Mouse (Mus musculus) heart, embryonic 14.5 days (tissue): ENCODE data around the gene Zfyve28. TPM values are rescaled to one million over a fixed set of nuclear protein-coding genes. Genes with fewer than 3 reads are reported as not detected.

Experiments used
- ATAC-seq: fragments of 200-750 bp; cut with Nextera tagmentation; 2 replicates; pipeline ENCODE4 v1.8.0; 2017; ENCODE audit warnings: low read depth, moderate TSS enrichment; ENCODE audit not compliant: insufficient number of reproducible peaks, insufficient read depth, low FRiP score
- H3K27ac ChIP-seq, 2 experiments: fragments of 200-500 bp in 1 of 2; fragments of 300-500 bp in 1 of 2; sonication (generic) in 1 of 2; replicated peaks in 1 of 2; 2 replicates each; pipeline ENCODE4 v1.5.1; 2012 to 2014; ENCODE audit warnings: low read depth in 2 of 2, low read length in 2 of 2, control low read depth in 1 of 2, mild to moderate bottlenecking in 1 of 2, mixed read lengths in 1 of 2; ENCODE audit not compliant: control insufficient read depth in 1 of 2, insufficient read depth in 1 of 2
- H3K27me3 ChIP-seq: fragments of 300-500 bp; sonication (generic); 2 replicates; pipeline ENCODE4 v1.6.1; 2014; ENCODE audit warnings: mild to moderate bottlenecking, low read length, control low read depth; ENCODE audit not compliant: control insufficient read depth, insufficient read depth
- H3K36me3 ChIP-seq: fragments of 300-500 bp; sonication (generic); 2 replicates; pipeline ENCODE4 v1.6.1; 2014; ENCODE audit warnings: mild to moderate bottlenecking, control low read depth, low read length, mixed read lengths; ENCODE audit not compliant: control insufficient read depth, insufficient read depth
- H3K4me1 ChIP-seq, 2 experiments: fragments of 200-500 bp in 1 of 2; fragments of 300-500 bp in 1 of 2; sonication (generic) in 1 of 2; 2 replicates each; pipeline ENCODE4 v1.6.1; 2012 to 2014; ENCODE audit warnings: low read length in 2 of 2, control low read depth in 1 of 2, mixed read lengths in 1 of 2; ENCODE audit not compliant: control insufficient read depth in 2 of 2, insufficient read depth in 2 of 2
- H3K4me2 ChIP-seq: fragments of 300-500 bp; sonication (generic); 2 replicates; pipeline ENCODE4 v1.6.1; 2014; ENCODE audit warnings: mild to moderate bottlenecking, low read length
- H3K4me3 ChIP-seq, 2 experiments: fragments of 200-500 bp in 1 of 2; fragments of 300-500 bp in 1 of 2; sonication (generic) in 1 of 2; 2 replicates each; pipeline ENCODE4 v1.5.1; 2012 to 2014; ENCODE audit warnings: low read length in 2 of 2, mild to moderate bottlenecking in 2 of 2, control low read depth in 1 of 2, low read depth in 1 of 2, moderate library complexity in 1 of 2; ENCODE audit not compliant: control insufficient read depth in 1 of 2, insufficient read depth in 1 of 2
- H3K9ac ChIP-seq: fragments of 300-500 bp; sonication (generic); 2 replicates; pipeline ENCODE4 v1.6.1; 2014; ENCODE audit warnings: mild to moderate bottlenecking, low read length
- H3K9me3 ChIP-seq: fragments of 300-500 bp; sonication (generic); 2 replicates; pipeline ENCODE4 v1.6.1; 2016; ENCODE audit warnings: low read length, control low read depth; ENCODE audit not compliant: control insufficient read depth
- WGBS: fragments of 180-500 bp; shearing (Covaris S2); extraction: QIAGEN DNeasy Blood & Tissue Kit; methylation state at CpG from one replicate; pipeline ENCODE4 v1.1.7; 2014; 5-methylcytosine and 5-hydroxymethylcytosine counted together
- polyA plus RNA-seq: library from polyadenylated mRNA; unstranded; fragments of >200 nt; fragmentation: Nextera tagmentation; extraction: Ambion mirVana; gene quantifications from 2 replicates; pipeline ENCODE4 v1.2.1, GENCODE M21; 2014

Gene Zfyve28
- polyA plus RNA-seq, 1 experiment from 2014 or later, result 0.42 TPM

GRCm38 (mm10) chr5:34298937-34299535 lies 10.8 kb upstream of the Zfyve28 start:
- H3K4me2 ChIP-seq, result no peak overlapping the region
- peaks cover 12% of the 10 kb centered on the region in 2 experiments; a peak in 3 of 4 replicates for H3K4me1 ChIP-seq
- no peak overlapping the region for H3K4me3 ChIP-seq
- no peak overlapping the region for H3K27ac ChIP-seq
- H3K9ac ChIP-seq, result no peak overlapping the region
- ATAC-seq, result no peak
- no peaks in the 10 kb centered on the region for H3K27me3 ChIP-seq
- no peaks in the 10 kb centered on the region for H3K36me3 ChIP-seq
- no peaks in the 10 kb centered on the region for H3K9me3 ChIP-seq
- 82% methylated on average over 10 of the region's 10 CpGs for WGBS

GRCm38 (mm10) chr5:34298061-34298460 lies 9.8 kb upstream of the Zfyve28 start:
- Histone ChIP-seq H3K36me3 (no peaks in the 10 kb centered on the region), H3K27me3 (no peaks in the 10 kb centered on the region), H3K4me1 (peaks cover 12 to 14% of the 10 kb centered on the region in 2 experiments; a peak in 3 of 4 replicates), H3K4me2 (no peak overlapping the region), H3K9me3 (no peaks in the 10 kb centered on the region), H3K4me3 (no peak overlapping the region), H3K9ac (no peak overlapping the region), H3K27ac (no peak overlapping the region)
- ATAC-seq, result no peak
- WGBS, result 38% methylated on average over 4 of the region's 4 CpGs

GRCm38 (mm10) chr5:34295141-34295540 lies 6.9 kb upstream of the Zfyve28 start:
- Histone ChIP-seq H3K9me3 (no peaks in the 10 kb centered on the region), H3K27ac (no peak overlapping the region), H3K27me3 (peaks cover 11% of the 10 kb centered on the region), H3K4me3 (no peak overlapping the region), H3K9ac (no peak overlapping the region), H3K4me1 (peaks cover 12 to 14% of the 10 kb centered on the region in 2 experiments; a peak in 3 of 4 replicates), H3K4me2 (no peak overlapping the region), H3K36me3 (no peaks in the 10 kb centered on the region)
- 72% methylated on average over 2 of the region's 2 CpGs for WGBS
- no peak for ATAC-seq

- Histone ChIP-seq H3K27me3 (peaks cover 16% of the 10 kb centered on the region), H3K27ac (no peak overlapping the region), H3K36me3 (no peaks in the 10 kb centered on the region), H3K9ac (no peak overlapping the region), H3K4me3 (no peak overlapping the region), H3K4me1 (peaks cover 12 to 14% of the 10 kb centered on the region in 2 experiments; a peak in 3 of 4 replicates), H3K9me3 (no peaks in the 10 kb centered on the region), H3K4me2 (no peak overlapping the region)
- peak; percentile 18; the same call in 1 of the 2 replicates for ATAC-seq
- WGBS, result 13% methylated on average over 2 of the region's 2 CpGs
Measured at GRCm38 (mm10) chr5:34294696-34295095, 6.4 kb upstream of the Zfyve28 start.

GRCm38 (mm10) chr5:34293363-34293762 lies 5.1 kb upstream of the Zfyve28 start:
- no peak for ATAC-seq
- Histone ChIP-seq H3K4me1 (peaks cover 12 to 14% of the 10 kb centered on the region in 2 experiments; a peak in 3 of 4 replicates), H3K9ac (no peak overlapping the region), H3K4me3 (no peak overlapping the region), H3K27ac (no peak overlapping the region), H3K27me3 (peaks cover 28% of the 10 kb centered on the region), H3K4me2 (no peak overlapping the region), H3K36me3 (no peaks in the 10 kb centered on the region), H3K9me3 (no peaks in the 10 kb centered on the region)
- 79% methylated on average over 6 of the region's 6 CpGs for WGBS

GRCm38 (mm10) chr5:34289286-34289685 lies 1.0 kb upstream of the Zfyve28 start:
- Histone ChIP-seq H3K4me1 (peaks cover 8 to 13% of the 10 kb centered on the region in 2 experiments), H3K9ac (no peak overlapping the region), H3K27me3 (peaks cover 59% of the 10 kb centered on the region), H3K9me3 (no peaks in the 10 kb centered on the region), H3K4me3 (no peak overlapping the region), H3K27ac (no peak overlapping the region), H3K4me2 (no peak overlapping the region), H3K36me3 (no peaks in the 10 kb centered on the region)
- 60% methylated on average over 2 of the region's 2 CpGs for WGBS
- ATAC-seq, result no peak

- no peak overlapping the region for H3K27ac ChIP-seq
- H3K4me1 ChIP-seq, result peaks cover 8 to 9% of the 10 kb centered on the region in 2 experiments
- peak overlapping the region; percentile 57 for H3K9ac ChIP-seq
- H3K27me3 ChIP-seq, result peaks cover 59% of the 10 kb centered on the region
- ATAC-seq, result no peak
- no peaks in the 10 kb centered on the region for H3K36me3 ChIP-seq
- no peaks in the 10 kb centered on the region for H3K9me3 ChIP-seq
- H3K4me3 ChIP-seq, result peak overlapping the region; percentile 54 to 63
- under 1% methylated on average over 18 of the region's 18 CpGs for WGBS
- H3K4me2 ChIP-seq, result peak overlapping the region; percentile 98
Measured at GRCm38 (mm10) chr5:34287838-34288145, 457 bp downstream of the Zfyve28 start.
